In the genomic region with DNA sequence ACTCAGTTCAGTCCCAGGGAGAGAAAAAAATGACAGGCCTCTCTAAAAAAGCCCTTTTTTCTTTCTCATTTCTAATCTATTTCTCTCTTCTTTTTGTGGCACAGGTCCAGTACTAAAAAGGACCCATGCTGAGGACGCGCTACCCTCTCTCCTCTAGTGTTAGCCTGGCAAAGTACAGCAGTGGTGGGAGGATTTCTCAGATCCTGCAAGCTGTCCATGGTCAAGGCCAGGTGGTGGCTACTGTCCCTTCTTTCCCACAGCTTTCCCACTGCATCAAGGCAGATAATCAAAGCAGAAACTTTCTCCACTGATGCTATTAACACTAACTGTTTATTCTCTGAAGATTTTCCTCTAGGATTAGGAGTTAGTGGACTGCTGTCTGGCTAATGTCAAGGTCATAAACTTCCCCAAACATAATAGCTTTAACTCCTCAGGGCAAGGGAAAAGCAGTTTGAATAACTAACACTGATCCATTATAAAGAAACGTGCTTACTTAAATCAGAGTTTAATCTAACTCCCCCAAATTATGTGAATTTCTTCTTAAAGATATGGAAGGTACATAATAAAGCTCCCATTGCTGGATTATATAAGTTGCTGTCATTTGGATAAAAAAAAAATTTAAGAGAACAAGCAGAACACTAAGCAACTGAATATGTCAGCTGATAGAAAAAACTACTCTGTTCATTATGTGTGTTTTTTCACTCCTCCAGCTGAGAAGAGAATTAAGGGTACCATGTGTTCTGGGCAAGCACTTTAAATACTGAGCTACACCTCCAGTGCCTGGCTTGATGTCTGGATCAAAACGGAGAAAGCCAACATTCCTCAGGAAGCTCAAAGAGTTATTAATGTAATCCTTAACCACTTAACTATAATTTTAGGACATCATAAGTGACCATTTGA, we compare ENCODE assay signal across 23 mouse cellular contexts. TPM values are rescaled to one million over a fixed set of nuclear protein-coding genes. Genes with fewer than 3 reads are reported as not detected.
DNase-seq lines count a peak whose midpoint lies in the region; ATAC-seq and TF ChIP-seq lines count a peak whose summit lies in the region.
"Had no signal": no experiment of that assay in that cellular context is flagged by ENCODE, and none has a peak within 500 bp of the region (broad histone marks: within the 10 kb centered on the region; RNA-seq: fewer than 3 reads in every experiment).

No protein-coding gene starts in this region.

- WGBS in kidney, adult 2 months, result 53% methylated on average over 4 of the region's 4 CpGs
- 84% methylated on average over 4 of the region's 4 CpGs for WGBS in kidney, embryonic 16.5 days

- DNase-seq in kidney, adult 2 months, result no peak
- peak; percentile 18 for DNase-seq in lung, postnatal 25 days (ENCODE audit: low spot score)
- DNase-seq in lung, adult 18-20 months, result no peak
- peak; percentile 38 for DNase-seq in MN1 (ENCODE audit: low spot score)
- DNase-seq in embryo, embryonic 11 days, result no peak
- DNase-seq: cerebellum, adult 9-10 months; gastrocnemius, postnatal 14 days; heart, adult 11 months; lung, embryonic 14.5 days; midbrain, embryonic 14.5 days; retina, postnatal 1 day; right cerebral cortex, postnatal 4 days had no signal

- no peak for TF ChIP-seq CTCF in kidney, adult 2 months (conservative IDR thresholded peaks at IDR 0.05; ENCODE audit: insufficient read depth, insufficient read length, low read depth, low read length)
- no peak for TF ChIP-seq CTCF in cortical plate, adult 2 months (IDR thresholded peaks at IDR 0.05; ENCODE audit: extremely low read depth, insufficient read depth, low read length)

- peaks cover 12% of the 10 kb centered on the region for H3K36me3 ChIP-seq in kidney, adult 2 months (ENCODE audit: control insufficient read depth, insufficient read depth, low read length)
- peaks cover 55% of the 10 kb centered on the region for H3K36me3 ChIP-seq in kidney, embryonic 16.5 days (ENCODE audit: insufficient read depth, low read length)

- no peak overlapping the region for H3K4me2 ChIP-seq in kidney, embryonic 16.5 days (replicated peaks; ENCODE audit: low read depth, low read length)
- H3K4me2 ChIP-seq: forebrain, embryonic 15.5 days; heart, embryonic 11.5 days; limb, embryonic 13.5 days; liver, embryonic 12.5 days; lung, embryonic 14.5 days had no signal

- ATAC-seq in kidney, embryonic 16.5 days (ENCODE audit: low FRiP score, low TSS enrichment), result no peak
- ATAC-seq: forebrain, embryonic 15.5 days; hindbrain, postnatal 0 days; intestine, embryonic 16.5 days; liver, embryonic 12.5 days had no signal

- no peak overlapping the region for H3K4me3 ChIP-seq in kidney, adult 2 months (ENCODE audit: insufficient read depth, low read depth, low read length)
- H3K4me3 ChIP-seq in kidney, embryonic 16.5 days (ENCODE audit: low read length), result no peak overlapping the region
- H3K4me3 ChIP-seq in cortical plate, adult 2 months (ENCODE audit: insufficient read depth, low read length), result no peak overlapping the region
- H3K4me3 ChIP-seq: embryonic facial prominence, embryonic 10.5 days; forebrain, embryonic 15.5 days; hindbrain, embryonic 10.5 days; limb, embryonic 13.5 days; liver, embryonic 12.5 days had no signal

- no peak overlapping the region for H3K9ac ChIP-seq in kidney, embryonic 16.5 days (replicated peaks; ENCODE audit: low read length)
- H3K9ac ChIP-seq: forebrain, embryonic 15.5 days; limb, embryonic 13.5 days; liver, embryonic 12.5 days; lung, embryonic 14.5 days had no signal

- H3K27ac ChIP-seq in kidney, adult 2 months (ENCODE audit: insufficient read depth, low read depth, low read length), result 0 out of 2 replicates have a peak overlapping the region, but pooled peaks have one; percentile 47
- no peak overlapping the region for H3K27ac ChIP-seq in kidney, embryonic 16.5 days (ENCODE audit: low read length)
- H3K27ac ChIP-seq in cortical plate, adult 2 months (ENCODE audit: insufficient read depth, low read length), result peak overlapping the region; percentile 62; the same call in 1 of the 2 replicates
- H3K27ac ChIP-seq: embryonic facial prominence, embryonic 10.5 days; forebrain, embryonic 15.5 days; hindbrain, embryonic 10.5 days; hindbrain, postnatal 0 days; kidney, postnatal 0 days; limb, embryonic 13.5 days; liver, embryonic 12.5 days had no signal

- H3K27me3 ChIP-seq in kidney, adult 2 months (replicated peaks; ENCODE audit: control insufficient read depth, insufficient read depth, low read length), result no peaks in the 10 kb centered on the region
- no peaks in the 10 kb centered on the region for H3K27me3 ChIP-seq in kidney, embryonic 16.5 days (ENCODE audit: insufficient read depth, low read length)
- H3K27me3 ChIP-seq: forebrain, embryonic 15.5 days; limb, embryonic 13.5 days; liver, embryonic 12.5 days had no signal

- no peaks in the 10 kb centered on the region for H3K9me3 ChIP-seq in kidney, embryonic 16.5 days (ENCODE audit: low read length)
- H3K9me3 ChIP-seq: embryonic facial prominence, embryonic 10.5 days; forebrain, embryonic 15.5 days; hindbrain, embryonic 10.5 days; limb, embryonic 13.5 days; liver, embryonic 12.5 days had no signal

- peaks cover 31% of the 10 kb centered on the region for H3K4me1 ChIP-seq in kidney, adult 2 months (ENCODE audit: control insufficient read depth, insufficient read depth, low read length)
- H3K4me1 ChIP-seq in kidney, embryonic 16.5 days (ENCODE audit: insufficient read depth, low read length), result peaks cover 35% of the 10 kb centered on the region
- peaks cover 6% of the 10 kb centered on the region for H3K4me1 ChIP-seq in cortical plate, adult 2 months (ENCODE audit: control insufficient read depth, insufficient read depth, low read length)

- TF ChIP-seq POLR2A in kidney, adult 2 months (IDR thresholded peaks at IDR 0.05; ENCODE audit: low read depth, low read length), result no peak
- no peak for TF ChIP-seq POLR2A in cortical plate, adult 2 months (IDR thresholded peaks at IDR 0.05; ENCODE audit: extremely low read depth, insufficient read depth, low read length)

RNA-seq across cellular contexts. Expression of a gene that starts 5.7 kb away (rescaled TPM):
- 234 and 344 TPM in 2 replicates for polyA plus RNA-seq in kidney, adult 2 months (2012; rRNA removed)
- polyA plus RNA-seq in kidney, embryonic 16.5 days (2015; fragmentation: Nextera tagmentation; extraction: Ambion mirVana), result 405 and 508 TPM in 2 replicates
- 271 and 278 TPM in 2 replicates for polyA plus RNA-seq in cortical plate, adult 2 months (2012; rRNA removed)

RNA-seq across cellular contexts. Expression of a gene that starts 7.8 kb away (rescaled TPM):
- 1,038 and 1,225 TPM in 2 replicates for polyA plus RNA-seq in kidney, adult 2 months (2012; rRNA removed)
- 655 and 667 TPM in 2 replicates for polyA plus RNA-seq in kidney, embryonic 16.5 days (2015; fragmentation: Nextera tagmentation; extraction: Ambion mirVana)
- 1,243 and 1,296 TPM in 2 replicates for polyA plus RNA-seq in cortical plate, adult 2 months (2012; rRNA removed)

Comparison
In these comparisons a context has a peak if more than half of its experiments do, and no peak if none do; other contexts are left out.
1. DNase-seq: peak in lung, postnatal 25 days (single experiment) and MN1 (single experiment); none in kidney, adult 2 months (single experiment), lung, adult 18-20 months (0 of 2) and embryo, embryonic 11 days (single experiment).